Comparison of ENCODE assay signal across 8 mouse cellular contexts in genomic region chr8:94433981-94434466, GRCm38 (mm10). TPM values are rescaled to one million over a fixed set of nuclear protein-coding genes. Genes with fewer than 3 reads are reported as not detected.
DNase-seq lines count a peak whose midpoint lies in the region; ATAC-seq and TF ChIP-seq lines count a peak whose summit lies in the region.

Gene Nlrc5, plus strand, starts transcription at chr8:94434356.

- H3K4me1 ChIP-seq in bone marrow, adult 2 months (ENCODE audit: control insufficient read depth, insufficient read depth, low read length), result peaks cover 3% of the 10 kb centered on the region; the same call in 1 of the 2 replicates
- H3K4me1 ChIP-seq in heart, embryonic 14.5 days (ENCODE audit: control insufficient read depth in 2 of 2, insufficient read depth in 2 of 2, low read length in 2 of 2), result peaks cover 4 to 5% of the 10 kb centered on the region in 2 experiments
- H3K4me1 ChIP-seq in liver, embryonic 13.5 days (replicated peaks), result peaks cover 6% of the 10 kb centered on the region
- no peaks in the 10 kb centered on the region for H3K4me1 ChIP-seq in stomach, embryonic 14.5 days (ENCODE audit: control insufficient read depth, insufficient read depth, low read length)

- no peak for ATAC-seq in heart, embryonic 14.5 days (ENCODE audit: insufficient number of reproducible peaks, insufficient read depth, low FRiP score, low read depth)
- no peak for ATAC-seq in liver, embryonic 13.5 days (ENCODE audit: low read depth)
- ATAC-seq in stomach, embryonic 14.5 days (ENCODE audit: insufficient number of reproducible peaks, insufficient read depth, low FRiP score, low read depth), result 0 out of 2 replicates have a peak, but pooled peaks have one; percentile 23

- DNase-seq in 416B (ENCODE audit: low read depth), result peak; percentile 84
- DNase-seq in fibroblast of lung, adult 2 months (ENCODE audit: low read depth), result peak; percentile 49
- DNase-seq in kidney, postnatal 14 days, result peak; percentile 78
- peak; percentile 4 for DNase-seq in liver, embryonic 13.5 days
- DNase-seq in natural killer cell, adult 2 months (ENCODE audit: low spot score in 2 of 2), result peak; percentile 79 to 85

- peak within 1 kb of the TSS; percentile 75 for H3K4me3 ChIP-seq in bone marrow, adult 2 months (replicated peaks; ENCODE audit: control insufficient read depth, low read depth, low read length)
- peak within 1 kb of the TSS; percentile 48 to 68 for H3K4me3 ChIP-seq in heart, embryonic 14.5 days (ENCODE audit: control insufficient read depth in 1 of 2, insufficient read depth in 1 of 2, low read depth in 1 of 2, low read length in 2 of 2)
- H3K4me3 ChIP-seq in liver, embryonic 13.5 days (replicated peaks), result peak within 1 kb of the TSS; percentile 48
- peak within 1 kb of the TSS; percentile 32 for H3K4me3 ChIP-seq in stomach, embryonic 14.5 days (ENCODE audit: low read depth, low read length)

- peak within 1 kb of the TSS; percentile 66 for H3K9ac ChIP-seq in heart, embryonic 14.5 days (ENCODE audit: low read length)
- no peak within 1 kb of the TSS; the same call in 1 of the 2 replicates for H3K9ac ChIP-seq in liver, embryonic 13.5 days
- H3K9ac ChIP-seq in stomach, embryonic 14.5 days (replicated peaks; ENCODE audit: low read depth, low read length), result peak within 1 kb of the TSS; percentile 10; the same call in 1 of the 2 replicates

- peaks cover 26% of the 10 kb centered on the region for H3K27me3 ChIP-seq in heart, embryonic 14.5 days (ENCODE audit: control insufficient read depth, insufficient read depth, low read length)
- peaks cover 32% of the 10 kb centered on the region for H3K27me3 ChIP-seq in liver, embryonic 13.5 days
- H3K27me3 ChIP-seq in stomach, embryonic 14.5 days (ENCODE audit: control insufficient read depth, insufficient read depth, low read length), result no peaks in the 10 kb centered on the region

- peak; percentile 27; the same call in 1 of the 2 replicates for TF ChIP-seq CTCF in bone marrow, adult 2 months (IDR thresholded peaks at IDR 0.05; ENCODE audit: control insufficient read depth, insufficient read depth, low read length)

- H3K9me3 ChIP-seq in heart, embryonic 14.5 days (ENCODE audit: control insufficient read depth, low read length), result no peaks in the 10 kb centered on the region
- H3K9me3 ChIP-seq in liver, embryonic 13.5 days (replicated peaks), result no peaks in the 10 kb centered on the region
- H3K9me3 ChIP-seq in stomach, embryonic 14.5 days (ENCODE audit: control insufficient read depth, low read depth, low read length), result no peaks in the 10 kb centered on the region

- peak within 1 kb of the TSS; percentile 68 for H3K27ac ChIP-seq in bone marrow, adult 2 months (ENCODE audit: control insufficient read depth, insufficient read depth, low read depth, low read length, poor library complexity)
- no peak within 1 kb of the TSS for H3K27ac ChIP-seq in heart, embryonic 14.5 days (replicated peaks in 1 of 2; ENCODE audit: control insufficient read depth in 1 of 2, insufficient read depth in 1 of 2, low read depth in 2 of 2, low read length in 2 of 2)
- no peak within 1 kb of the TSS for H3K27ac ChIP-seq in liver, embryonic 13.5 days
- no peak within 1 kb of the TSS for H3K27ac ChIP-seq in stomach, embryonic 14.5 days (ENCODE audit: low read length)

- peak within 1 kb of the TSS; percentile 91 for H3K4me2 ChIP-seq in heart, embryonic 14.5 days (ENCODE audit: low read length)
- peak within 1 kb of the TSS; percentile 67 for H3K4me2 ChIP-seq in liver, embryonic 13.5 days
- H3K4me2 ChIP-seq in stomach, embryonic 14.5 days (replicated peaks; ENCODE audit: low read depth, low read length), result peak within 1 kb of the TSS; percentile 71

- H3K36me3 ChIP-seq in heart, embryonic 14.5 days (ENCODE audit: control insufficient read depth, insufficient read depth, low read length), result no peaks in the 10 kb centered on the region
- H3K36me3 ChIP-seq in liver, embryonic 13.5 days, result no peaks in the 10 kb centered on the region
- H3K36me3 ChIP-seq in stomach, embryonic 14.5 days (ENCODE audit: control insufficient read depth, insufficient read depth, low read length), result no peaks in the 10 kb centered on the region

- TF ChIP-seq POLR2A in bone marrow, adult 2 months (IDR thresholded peaks at IDR 0.05; ENCODE audit: borderline replicate concordance, control insufficient read depth, low read depth, low read length), result peak; percentile 62; the same call in 1 of the 2 replicates

- under 1% methylated on average over 29 of the region's 29 CpGs for WGBS in bone marrow, adult 2 months
- WGBS in heart, embryonic 14.5 days, result 2% methylated on average over 29 of the region's 29 CpGs
- WGBS in liver, embryonic 13.5 days (ENCODE audit: insufficient replicate concordance), result under 1% methylated on average over 29 of the region's 29 CpGs
- 2% methylated on average over 29 of the region's 29 CpGs for WGBS in stomach, embryonic 14.5 days

RNA-seq across cellular contexts. Expression of gene Nlrc5, which starts in this region (rescaled TPM):
- polyA plus RNA-seq in bone marrow, adult 2 months (2011; ENCODE audit: insufficient read depth, insufficient read length, low replicate concordance, missing spikeins), result 16.5 TPM in 2 replicates
- polyA plus RNA-seq in heart, embryonic 14.5 days (2014; fragmentation: Nextera tagmentation; extraction: Ambion mirVana), result 0.19 and 0.35 TPM in 2 replicates
- 0.06 and 0.07 TPM in 2 replicates for polyA plus RNA-seq in liver, embryonic 13.5 days (2015; fragmentation: Nextera tagmentation; extraction: Ambion mirVana)
- polyA plus RNA-seq in stomach, embryonic 14.5 days (2014; fragmentation: Nextera tagmentation; extraction: Ambion mirVana), result 0.29 and 1.4 TPM in 2 replicates

Comparison
In these comparisons a context has a peak if more than half of its experiments do, and no peak if none do; other contexts are left out.
1. Peak in DNase-seq, H3K4me3 ChIP-seq and H3K4me2 ChIP-seq in liver, embryonic 13.5 days; RNA of the gene not detected or under 1 TPM.
2. DNase-seq: peak in every context shown above with its lines; median percentile 84 in 416B; 82 in natural killer cell, adult 2 months; 78 in kidney, postnatal 14 days; 49 in fibroblast of lung, adult 2 months; 4 in liver, embryonic 13.5 days.